Mouse (Mus musculus) bone marrow, adult 2 months (tissue): ENCODE results near the gene Jchain.

Source experiments
- CTCF ChIP-seq: fragments of 200-500 bp; IDR thresholded peaks from 2 replicates; pipeline ENCODE4 v1.5.1; 2011; ENCODE audit warnings: low read length, control low read depth; ENCODE audit not compliant: control insufficient read depth, insufficient read depth
- POLR2A ChIP-seq: fragments of 200-500 bp; IDR thresholded peaks from 2 replicates; pipeline ENCODE4 v1.6.1; 2011; ENCODE audit warnings: low read depth, mild to moderate bottlenecking, control low read depth, low read length, borderline replicate concordance; ENCODE audit not compliant: control insufficient read depth

DNA sequence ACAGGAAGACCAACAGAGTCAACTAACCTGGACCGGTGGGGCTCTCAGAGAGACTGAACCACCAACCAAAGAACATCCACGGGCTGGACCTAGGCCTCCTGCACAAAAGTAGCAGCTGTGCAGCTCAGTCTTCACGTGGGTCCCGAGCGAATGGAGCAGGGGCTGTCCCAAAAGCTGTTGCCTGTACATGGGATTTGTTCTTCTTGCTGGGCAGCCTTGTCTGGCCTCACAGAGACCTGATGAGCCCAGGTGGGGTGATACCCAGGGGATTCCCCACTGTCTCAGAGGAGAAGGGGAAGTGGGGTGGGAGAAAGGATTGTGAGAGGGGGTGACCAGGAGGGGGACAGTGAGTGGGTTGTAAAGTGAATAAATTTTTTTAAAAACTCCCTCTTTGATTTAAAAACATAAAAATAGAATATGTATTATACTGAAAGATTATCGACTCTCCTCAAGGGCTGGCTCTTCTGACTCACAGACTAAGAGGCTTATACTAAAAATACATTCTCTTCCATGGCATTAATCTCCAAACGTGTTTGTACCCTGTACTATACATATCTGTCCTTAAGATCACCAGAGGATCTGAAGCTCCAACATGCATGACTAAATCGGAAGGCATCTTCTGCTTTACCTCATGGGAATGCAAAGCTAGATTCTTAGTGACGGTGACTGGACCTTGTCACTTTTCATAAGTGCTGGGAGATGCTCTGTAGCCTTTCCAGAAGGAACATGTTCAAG lies 33.6 kb upstream of the Jchain start:
- TF ChIP-seq CTCF (no peak), POLR2A (no peak)
